Mouse (Mus musculus): ENCODE measurements around the gene Trpm8. TPM values are rescaled to one million over a fixed set of nuclear protein-coding genes. Genes with fewer than 3 reads are reported as not detected.

The Trpm8 gene
- polyA plus RNA-seq, 1 experiment from 2014 or later = not detected

GRCm38 (mm10) chr1:88279111-88280005, 1.9 kb downstream of the Trpm8 start:
- Histone ChIP-seq H3K4me1 (replicated peaks) (peaks cover 48% of the 10 kb centered on the region), H3K27ac (no peak overlapping the region), H3K4me2 (no peak overlapping the region)

GRCm38 (mm10) chr1:88280006-88280690, 2.7 kb downstream of the Trpm8 start:
- peaks cover 40% of the 10 kb centered on the region for H3K4me1 ChIP-seq (replicated peaks)
- H3K4me3 ChIP-seq (replicated peaks) = no peak overlapping the region
- no peak overlapping the region for H3K9ac ChIP-seq
- DNase-seq (no peak), ATAC-seq (ENCODE audit: low read depth) (no peak)
- 63% methylated on average over 15 of the region's 15 CpGs for WGBS (ENCODE audit: insufficient replicate concordance)
- H3K27ac ChIP-seq = no peak overlapping the region
- H3K36me3 ChIP-seq = peaks cover 9% of the 10 kb centered on the region
- H3K9me3 ChIP-seq (replicated peaks) = peaks cover 12% of the 10 kb centered on the region; the same call in 1 of the 2 replicates
- H3K4me2 ChIP-seq = no peak overlapping the region
- H3K27me3 ChIP-seq = no peaks in the 10 kb centered on the region

More at GRCm38 (mm10) chr1:88279111-88280005, 1.9 kb downstream of the Trpm8 start:
- Histone ChIP-seq H3K27me3 (no peaks in the 10 kb centered on the region), H3K36me3 (peaks cover 17% of the 10 kb centered on the region), H3K4me3 (replicated peaks) (no peak overlapping the region), H3K9me3 (replicated peaks) (0 out of 2 replicates have a peak, but pooled peaks cover 7% of the 10 kb centered on the region), H3K9ac (no peak overlapping the region)
- 45% methylated on average over 9 of the region's 9 CpGs for WGBS (ENCODE audit: insufficient replicate concordance)
- DNase-seq = no peak
- ATAC-seq (ENCODE audit: low read depth) = no peak

GRCm38 (mm10) chr1:88282301-88282700, 4.8 kb downstream of the Trpm8 start:
- Histone ChIP-seq H3K27ac (no peak overlapping the region), H3K27me3 (no peaks in the 10 kb centered on the region), H3K4me2 (no peak overlapping the region), H3K9ac (no peak overlapping the region), H3K9me3 (replicated peaks) (peaks cover 13% of the 10 kb centered on the region; the same call in 1 of the 2 replicates), H3K4me3 (replicated peaks) (no peak overlapping the region), H3K4me1 (replicated peaks) (peaks cover 22% of the 10 kb centered on the region), H3K36me3 (no peaks in the 10 kb centered on the region)
- DNase-seq (no peak), ATAC-seq (ENCODE audit: low read depth) (no peak)
- 47% methylated on average over 3 of the region's 3 CpGs for WGBS (ENCODE audit: insufficient replicate concordance)

GRCm38 (mm10) chr1:88283376-88284227, 6.1 kb downstream of the Trpm8 start:
- 58% methylated on average over 15 of the region's 15 CpGs for WGBS (ENCODE audit: insufficient replicate concordance)
- H3K9me3 ChIP-seq (replicated peaks) = peaks cover 13% of the 10 kb centered on the region; the same call in 1 of the 2 replicates
- no peak for DNase-seq

GRCm38 (mm10) chr1:88284228-88284945, 6.9 kb downstream of the Trpm8 start:
- Histone ChIP-seq H3K4me2 (no peak overlapping the region), H3K9me3 (replicated peaks) (peaks cover 13% of the 10 kb centered on the region; the same call in 1 of the 2 replicates), H3K4me1 (replicated peaks) (peaks cover 9% of the 10 kb centered on the region), H3K36me3 (no peaks in the 10 kb centered on the region), H3K27me3 (no peaks in the 10 kb centered on the region), H3K27ac (no peak overlapping the region), H3K4me3 (replicated peaks) (no peak overlapping the region), H3K9ac (no peak overlapping the region)
- DNase-seq (no peak), ATAC-seq (ENCODE audit: low read depth) (peak; percentile 32)
- WGBS (ENCODE audit: insufficient replicate concordance) = 48% methylated on average over 10 of the region's 10 CpGs

More at GRCm38 (mm10) chr1:88283376-88284227, 6.1 kb downstream of the Trpm8 start:
- no peaks in the 10 kb centered on the region for H3K36me3 ChIP-seq
- ATAC-seq (ENCODE audit: low read depth) = no peak
- no peak overlapping the region for H3K9ac ChIP-seq
- H3K4me1 ChIP-seq (replicated peaks) = peaks cover 12% of the 10 kb centered on the region
- H3K27me3 ChIP-seq = no peaks in the 10 kb centered on the region
- H3K4me2 ChIP-seq = no peak overlapping the region
- no peak overlapping the region for H3K27ac ChIP-seq
- no peak overlapping the region for H3K4me3 ChIP-seq (replicated peaks)

GRCm38 (mm10) chr1:88284946-88285320, 7.5 kb downstream of the Trpm8 start:
- H3K4me3 ChIP-seq (replicated peaks) = no peak overlapping the region
- H3K36me3 ChIP-seq = no peaks in the 10 kb centered on the region
- DNase-seq (no peak), ATAC-seq (ENCODE audit: low read depth) (peak; percentile 20)
- H3K9me3 ChIP-seq (replicated peaks) = peaks cover 13% of the 10 kb centered on the region; the same call in 1 of the 2 replicates
- 49% methylated on average over 7 of the region's 7 CpGs for WGBS (ENCODE audit: insufficient replicate concordance)
- no peak overlapping the region for H3K4me2 ChIP-seq
- no peak overlapping the region for H3K9ac ChIP-seq
- no peaks in the 10 kb centered on the region for H3K27me3 ChIP-seq
- H3K4me1 ChIP-seq (replicated peaks) = 0 out of 2 replicates have a peak, but pooled peaks cover 4% of the 10 kb centered on the region
- no peak overlapping the region for H3K27ac ChIP-seq

- peaks cover 13% of the 10 kb centered on the region; the same call in 1 of the 2 replicates for H3K9me3 ChIP-seq (replicated peaks)
- ATAC-seq (ENCODE audit: low read depth) = no peak
Observed at GRCm38 (mm10) chr1:88285652-88286051, 8.2 kb downstream of the Trpm8 start.

GRCm38 (mm10) chr1:88286136-88286845, 8.8 kb downstream of the Trpm8 start:
- 67% methylated on average over 15 of the region's 15 CpGs for WGBS (ENCODE audit: insufficient replicate concordance)

More at GRCm38 (mm10) chr1:88285652-88286051, 8.2 kb downstream of the Trpm8 start:
- Histone ChIP-seq H3K27ac (no peak overlapping the region), H3K36me3 (no peaks in the 10 kb centered on the region), H3K9ac (no peak overlapping the region), H3K4me3 (replicated peaks) (no peak overlapping the region), H3K4me1 (replicated peaks) (no peaks in the 10 kb centered on the region), H3K4me2 (no peak overlapping the region), H3K27me3 (no peaks in the 10 kb centered on the region)
- no peak for DNase-seq
- 51% methylated on average over 5 of the region's 5 CpGs for WGBS (ENCODE audit: insufficient replicate concordance)

GRCm38 (mm10) chr1:88286887-88287696, 9.6 kb downstream of the Trpm8 start:
- H3K4me2 ChIP-seq = no peak overlapping the region
- ATAC-seq (ENCODE audit: low read depth) (no peak), DNase-seq (no peak)
- H3K27me3 ChIP-seq = no peaks in the 10 kb centered on the region
- no peaks in the 10 kb centered on the region for H3K4me1 ChIP-seq (replicated peaks)
- no peaks in the 10 kb centered on the region for H3K36me3 ChIP-seq
- H3K27ac ChIP-seq = no peak overlapping the region
- 59% methylated on average over 13 of the region's 13 CpGs for WGBS (ENCODE audit: insufficient replicate concordance)
- H3K9me3 ChIP-seq (replicated peaks) = peaks cover 17% of the 10 kb centered on the region; the same call in 1 of the 2 replicates
- no peak overlapping the region for H3K4me3 ChIP-seq (replicated peaks)
- no peak overlapping the region for H3K9ac ChIP-seq

More at GRCm38 (mm10) chr1:88286136-88286845, 8.8 kb downstream of the Trpm8 start:
- no peak overlapping the region for H3K9ac ChIP-seq
- H3K4me2 ChIP-seq = no peak overlapping the region
- H3K4me3 ChIP-seq (replicated peaks) = no peak overlapping the region
- no peaks in the 10 kb centered on the region for H3K36me3 ChIP-seq
- H3K4me1 ChIP-seq (replicated peaks) = no peaks in the 10 kb centered on the region
- DNase-seq (no peak), ATAC-seq (ENCODE audit: low read depth) (no peak)
- H3K9me3 ChIP-seq (replicated peaks) = peaks cover 13% of the 10 kb centered on the region; the same call in 1 of the 2 replicates
- no peak overlapping the region for H3K27ac ChIP-seq
- no peaks in the 10 kb centered on the region for H3K27me3 ChIP-seq
